Mouse (Mus musculus) right cerebral cortex, postnatal 36 days (tissue): ENCODE results near the gene Sycp2l.
"Not testable (repeated sequence)": the region's sequence is repeated elsewhere in the genome, so short reads cannot be mapped to it uniquely, and the experiment has no call there.

ENCODE experiments used
- DNase-seq, 2 experiments: peaks; one replicate each; pipeline ENCODE4 v3.0.0; 2022; ENCODE audit warnings: low spot score in 2 of 2, mixed read lengths in 1 of 2

The Sycp2l gene

DNA sequence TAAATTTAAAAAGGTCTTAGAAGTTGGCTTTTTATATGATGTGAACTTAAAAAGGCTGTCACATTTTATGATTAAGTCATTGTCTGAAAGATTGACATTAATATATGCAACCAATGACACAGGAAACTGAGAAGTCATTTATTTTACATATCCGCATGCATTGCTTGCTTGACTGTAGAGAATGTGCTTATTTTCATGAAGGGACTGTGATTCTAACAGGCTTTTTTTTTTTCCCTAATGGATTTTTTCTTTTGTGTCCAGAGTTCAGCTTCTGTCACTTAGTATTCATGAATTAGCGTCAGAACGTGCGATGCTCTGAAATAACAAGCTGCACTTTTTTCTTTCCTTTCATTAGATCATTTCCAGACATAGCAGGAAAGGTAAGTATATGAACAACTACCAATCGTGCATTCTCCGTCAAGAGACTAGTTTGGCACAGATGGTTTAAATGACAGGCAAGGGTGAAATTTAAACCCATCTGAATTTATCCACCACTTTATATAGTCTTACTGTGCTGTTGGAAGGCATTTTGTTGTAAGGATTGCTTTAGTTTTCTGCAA, 9.6 kb downstream of the Sycp2l start:
- DNase-seq: no peak

DNA sequence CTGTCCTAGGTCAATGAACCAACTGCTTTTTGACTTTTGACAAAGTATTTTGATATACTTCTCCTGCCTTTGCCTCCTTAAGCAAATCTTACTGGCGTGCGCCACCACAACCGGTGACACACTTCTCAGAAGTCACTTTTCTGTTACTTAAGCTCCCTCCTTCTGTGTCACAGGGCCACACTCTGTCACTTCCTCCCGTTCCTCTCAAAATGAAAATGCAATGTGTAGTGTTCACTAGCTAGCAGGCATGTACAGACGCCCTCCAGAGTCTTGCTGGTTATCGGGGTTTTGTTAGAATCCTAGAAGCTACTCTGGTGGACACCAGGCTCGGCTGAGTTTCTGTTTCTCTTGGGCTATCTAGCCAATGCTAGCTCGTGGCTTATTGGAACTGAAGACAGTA, 14.2 kb downstream of the Sycp2l start:
- no peak for DNase-seq

DNA sequence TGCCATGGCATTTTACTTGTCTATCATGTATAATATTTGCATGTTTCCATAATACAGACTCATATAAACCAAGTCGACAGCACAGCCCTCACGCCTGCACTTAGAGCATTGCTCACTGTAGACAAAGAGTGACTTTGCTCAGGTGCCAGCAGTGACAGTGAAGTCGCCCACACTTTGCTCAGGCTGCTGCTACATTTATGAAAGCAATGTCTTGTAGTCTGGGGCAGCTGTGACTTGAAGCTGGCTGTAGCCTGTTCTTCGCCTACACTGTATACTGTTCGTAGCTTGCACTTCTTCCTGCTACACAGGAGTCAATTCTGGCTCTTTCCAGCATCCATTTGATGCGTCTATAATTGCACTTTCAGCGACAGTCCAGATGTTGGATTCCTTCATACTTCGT, 15.0 kb downstream of the Sycp2l start:
- peak; percentile 36 to 54 for DNase-seq

DNA sequence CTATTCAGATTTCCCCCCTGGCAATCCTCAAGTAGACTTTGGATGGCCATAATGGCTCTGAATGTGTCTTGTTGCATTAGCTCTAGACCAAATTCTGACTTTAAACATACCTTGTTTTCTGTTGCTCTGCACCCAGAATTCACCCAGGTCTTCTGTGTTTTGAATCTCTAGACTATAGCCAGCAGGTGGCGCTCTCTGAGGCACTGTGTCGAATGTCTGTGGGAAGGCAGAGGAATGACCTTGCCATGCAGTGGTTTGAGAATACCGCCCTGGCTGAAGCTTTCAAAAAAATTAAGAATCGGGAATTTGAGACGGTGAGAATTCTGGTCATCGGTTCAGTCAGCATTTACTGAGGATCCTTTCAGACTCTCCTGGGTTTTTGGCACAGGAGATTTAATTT, 20.8 kb downstream of the Sycp2l start:
- no peak for DNase-seq

DNA sequence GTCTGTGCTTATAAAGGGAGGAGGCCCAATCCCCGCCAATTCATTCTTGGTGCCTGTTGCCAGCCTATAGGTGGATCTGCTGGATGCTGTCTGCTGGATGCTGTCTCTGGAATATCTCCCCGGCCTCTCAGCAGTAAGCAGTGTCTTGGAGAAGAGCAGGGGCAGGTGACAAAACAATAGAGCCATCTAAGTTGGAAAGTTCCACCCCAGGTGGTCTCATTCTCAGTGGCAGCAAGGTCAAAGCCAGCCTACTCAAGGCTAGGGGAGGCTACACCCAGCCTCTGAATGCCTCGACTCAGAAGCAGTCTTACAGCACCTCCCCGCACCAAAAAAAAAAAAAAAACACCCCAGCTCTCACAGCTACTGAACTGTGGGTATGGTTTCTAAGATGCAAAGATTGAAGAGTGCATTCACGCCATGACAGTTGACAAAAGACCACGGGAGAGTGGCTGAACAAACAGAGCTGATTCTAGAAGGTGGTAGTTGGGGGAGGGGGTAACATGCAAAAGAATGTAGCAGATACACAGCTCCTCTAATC, 31.4 kb downstream of the Sycp2l start:
- DNase-seq: no peak

DNA sequence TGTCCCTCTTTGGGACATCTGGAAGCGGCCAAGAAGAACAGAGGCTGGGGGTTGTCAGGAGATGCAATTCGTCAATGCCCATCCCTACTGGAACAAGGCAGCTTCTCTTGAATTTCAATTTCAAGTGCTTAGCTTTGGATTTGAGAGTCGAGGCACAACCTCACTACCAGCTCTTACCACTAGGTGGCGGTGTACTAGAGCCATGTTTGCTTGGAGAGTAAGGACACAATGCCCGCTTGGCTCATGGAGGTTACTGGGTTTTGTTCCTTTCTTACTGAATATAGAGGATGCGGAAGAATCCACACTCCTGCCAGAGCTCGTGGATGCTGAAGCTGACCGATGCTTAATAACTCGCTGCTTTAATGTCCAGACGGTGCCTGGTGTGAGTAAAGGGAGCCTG, 32.2 kb downstream of the Sycp2l start:
- peak; percentile 20 to 44 for DNase-seq

DNA sequence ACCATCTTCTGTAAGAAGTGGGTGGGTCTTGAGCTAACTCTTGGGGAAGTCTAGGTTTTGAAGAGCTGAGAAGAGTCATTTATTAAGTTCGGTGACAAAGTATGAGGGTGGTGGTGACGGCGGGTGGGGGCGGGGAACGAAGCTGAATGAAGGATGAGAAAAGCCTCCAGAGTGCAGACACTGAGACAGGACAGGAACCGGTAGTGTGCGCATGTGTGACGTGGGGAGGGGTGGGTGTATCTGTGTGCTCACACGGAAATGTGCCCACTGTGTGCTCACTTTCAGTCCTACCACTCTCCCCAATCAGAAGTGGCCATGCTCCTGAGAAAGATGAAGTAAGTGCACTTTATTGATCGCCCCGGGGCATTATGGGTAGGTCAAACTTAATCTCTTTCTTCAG, 39.0 kb downstream of the Sycp2l start:
- no peak for DNase-seq

DNA sequence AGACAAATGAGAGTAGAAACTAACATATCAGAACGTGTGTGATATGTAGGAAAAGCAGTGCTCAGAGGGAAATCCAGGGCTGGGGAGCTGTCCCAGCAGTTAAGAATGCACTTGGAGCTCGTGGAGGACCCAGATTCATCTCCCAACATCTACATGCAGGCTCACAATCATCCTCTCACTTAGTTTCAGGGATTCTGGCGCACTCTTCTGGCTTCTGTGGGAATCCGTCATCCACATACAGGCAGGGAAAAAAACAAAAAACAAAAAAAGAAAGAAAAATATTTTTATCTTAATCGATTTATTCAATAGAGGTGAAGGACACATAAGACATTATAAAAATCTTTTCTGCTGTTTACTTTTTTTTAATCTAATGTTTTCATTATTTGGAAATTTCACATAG, 44.3 kb downstream of the Sycp2l start:
- DNase-seq: no peak

DNA sequence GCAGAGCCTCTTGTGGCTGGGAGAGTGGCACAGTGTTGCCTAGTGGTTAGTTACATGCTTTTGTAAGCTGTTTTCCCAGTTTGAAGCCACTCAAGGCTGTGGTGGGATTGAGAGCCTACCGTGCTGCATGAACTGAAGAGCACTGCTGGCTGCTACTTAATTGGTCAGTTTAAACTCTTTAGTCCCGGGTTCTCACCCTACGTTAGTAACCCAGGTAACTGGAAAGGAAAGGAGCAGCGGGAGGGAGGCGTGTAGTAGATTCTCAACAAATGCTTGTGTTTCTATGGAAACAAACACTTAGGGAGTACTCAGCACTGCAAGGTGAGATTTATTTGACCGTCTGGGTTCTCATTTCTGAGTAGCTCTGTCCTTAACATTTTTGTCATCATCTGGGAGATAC, 73.8 kb downstream of the Sycp2l start:
- DNase-seq: no peak

DNA sequence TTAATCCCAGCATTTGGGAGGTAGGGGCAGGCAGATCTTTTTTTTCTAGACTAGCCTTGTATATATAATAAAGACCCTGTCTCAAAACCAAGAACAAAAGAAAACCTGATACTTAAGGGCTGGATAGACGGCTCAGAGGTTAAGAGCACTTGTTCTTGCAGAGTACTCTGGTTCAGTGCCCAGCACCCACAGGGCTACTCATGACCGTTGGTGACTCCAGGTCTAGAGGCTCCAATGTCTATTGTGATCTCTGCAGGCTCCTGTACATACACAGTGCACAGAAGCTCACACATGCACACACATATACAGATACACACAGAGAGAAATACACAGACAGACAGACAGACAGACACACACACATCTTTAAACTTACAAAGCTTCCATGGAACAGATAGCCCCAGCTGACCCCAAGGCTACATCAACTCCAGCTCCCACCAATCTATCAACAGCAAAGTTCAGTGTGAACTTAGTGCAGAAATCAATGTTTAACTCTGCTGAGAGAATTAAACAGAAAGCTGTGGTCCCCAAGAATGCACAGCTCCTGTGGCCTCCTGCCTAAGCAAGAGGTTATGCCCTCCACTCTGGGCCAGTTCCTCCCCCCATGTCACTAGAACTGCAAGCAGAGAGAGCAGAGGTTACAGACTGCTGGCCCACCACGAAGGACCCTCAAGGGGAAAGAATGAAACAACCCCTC, 81.7 kb downstream of the Sycp2l start:
- no peak for DNase-seq

DNA sequence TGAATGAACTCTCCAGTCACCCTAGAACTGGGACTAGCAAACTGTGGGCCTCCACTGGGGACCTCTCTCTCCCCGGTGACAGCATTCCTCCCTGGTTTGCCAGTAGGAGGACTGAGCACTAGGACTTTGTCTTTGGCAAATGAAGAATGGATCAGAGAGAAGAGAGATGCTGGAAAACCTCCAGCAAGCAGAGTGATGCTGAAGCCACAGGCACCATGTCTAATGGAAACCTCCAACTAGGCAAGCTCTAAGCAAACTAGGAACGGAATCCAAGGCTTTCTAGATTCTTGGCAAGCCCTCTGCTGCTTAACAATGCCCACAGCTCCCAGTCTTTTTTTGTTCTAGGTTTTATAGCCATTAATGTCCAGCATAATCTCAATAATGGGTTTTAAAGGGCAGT, 86.8 kb downstream of the Sycp2l start:
- DNase-seq: no peak

DNA sequence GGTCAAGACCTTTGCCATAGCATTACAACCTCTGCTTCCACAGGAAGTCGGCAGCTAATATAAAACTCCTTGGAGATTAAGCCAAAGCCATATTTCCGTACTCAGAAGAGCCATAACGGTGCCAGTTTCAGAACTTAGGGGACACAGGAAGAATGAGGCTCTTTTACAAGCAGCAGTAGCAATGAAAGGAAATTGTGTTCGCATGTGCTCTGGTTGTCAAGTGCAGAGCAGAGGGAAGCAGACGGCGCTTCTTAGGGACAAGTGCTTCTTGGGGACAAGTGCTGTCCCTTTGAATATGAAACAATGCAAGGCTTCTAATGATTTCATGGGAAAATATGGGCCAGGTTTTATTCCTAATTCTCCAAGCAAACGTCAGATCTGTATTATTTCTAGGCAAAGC, 89.2 kb downstream of the Sycp2l start:
- peak in 1 of 2 experiments; percentile 14 for DNase-seq

DNA sequence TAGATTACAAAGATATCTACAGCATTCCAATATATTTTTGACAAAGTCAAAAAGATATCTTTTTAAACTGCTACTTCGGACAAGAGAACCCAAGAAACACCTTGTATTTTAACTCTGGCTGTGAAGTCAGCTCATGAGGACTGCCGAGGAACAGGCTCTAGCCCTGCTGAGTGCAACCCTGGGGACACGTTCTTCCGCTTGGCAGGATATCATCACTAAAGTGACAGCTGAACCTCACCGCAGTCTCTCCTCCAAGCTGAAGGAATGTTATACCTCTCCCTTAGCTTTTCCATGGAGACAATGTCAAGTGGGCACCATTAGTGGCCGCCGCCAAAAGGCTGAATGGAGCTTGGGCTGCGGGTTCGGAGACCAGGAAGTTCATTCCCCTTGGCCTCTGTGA, 89.6 kb downstream of the Sycp2l start:
- no peak for DNase-seq

DNA sequence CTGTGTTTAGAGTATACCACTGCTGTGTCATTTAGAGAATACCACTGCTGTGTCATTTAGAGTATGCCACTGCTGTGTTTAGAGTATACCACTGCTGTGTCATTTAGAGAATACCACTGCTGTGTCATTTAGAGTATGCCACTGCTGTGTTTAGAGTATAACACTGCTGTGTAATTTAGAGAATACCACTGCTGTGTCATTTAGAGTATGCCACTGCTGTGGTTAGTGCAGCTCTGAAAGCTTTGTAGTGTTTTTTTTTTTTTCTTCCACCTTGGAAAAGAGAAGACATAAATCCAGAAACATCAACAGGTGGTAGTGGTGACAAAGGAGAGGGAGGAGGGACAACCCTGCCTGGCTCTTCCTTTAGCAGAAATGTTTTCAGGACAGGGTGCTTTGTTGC, 91.5 kb downstream of the Sycp2l start:
- DNase-seq: not testable (repeated sequence)

DNA sequence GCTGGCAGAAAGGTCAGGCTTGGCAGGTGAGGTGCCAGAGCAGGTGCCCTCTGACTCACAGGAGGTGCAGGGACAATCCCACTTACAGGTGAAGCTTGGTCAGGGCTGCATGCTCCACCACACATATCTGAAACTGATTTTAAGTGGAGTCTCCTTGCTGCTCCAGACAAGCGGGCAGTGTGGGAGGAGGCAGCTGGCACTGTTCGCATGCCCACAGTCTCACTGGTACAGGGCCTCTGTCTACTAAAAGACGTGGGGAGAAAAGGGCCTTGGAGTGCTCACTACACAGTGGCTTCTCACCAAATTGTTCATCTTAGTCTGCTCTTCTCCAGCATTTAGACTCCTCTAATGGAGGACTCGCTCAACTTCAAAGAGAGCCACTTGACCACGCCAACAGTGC, 92.1 kb downstream of the Sycp2l start:
- peak; percentile 14 to 38 for DNase-seq

DNA sequence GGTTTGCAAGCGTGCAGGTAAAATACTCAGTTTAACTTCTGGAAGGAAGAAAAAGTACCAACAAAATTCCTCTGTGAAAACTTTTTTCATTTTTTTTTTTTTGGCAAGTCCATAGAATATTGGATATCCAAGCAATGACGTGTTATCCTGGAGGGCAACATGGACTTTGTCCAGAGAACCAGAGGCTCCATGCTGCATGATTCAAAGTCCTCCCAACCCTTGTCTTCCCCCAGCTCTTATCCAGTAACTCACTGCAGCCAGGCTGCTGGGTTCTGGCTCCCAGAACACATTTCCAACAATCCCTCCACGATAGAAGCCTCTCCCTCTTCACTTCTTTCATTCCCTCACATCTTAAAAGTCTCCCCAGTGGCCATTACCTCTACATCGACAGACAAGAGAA, 97.2 kb downstream of the Sycp2l start:
- DNase-seq: no peak

DNA sequence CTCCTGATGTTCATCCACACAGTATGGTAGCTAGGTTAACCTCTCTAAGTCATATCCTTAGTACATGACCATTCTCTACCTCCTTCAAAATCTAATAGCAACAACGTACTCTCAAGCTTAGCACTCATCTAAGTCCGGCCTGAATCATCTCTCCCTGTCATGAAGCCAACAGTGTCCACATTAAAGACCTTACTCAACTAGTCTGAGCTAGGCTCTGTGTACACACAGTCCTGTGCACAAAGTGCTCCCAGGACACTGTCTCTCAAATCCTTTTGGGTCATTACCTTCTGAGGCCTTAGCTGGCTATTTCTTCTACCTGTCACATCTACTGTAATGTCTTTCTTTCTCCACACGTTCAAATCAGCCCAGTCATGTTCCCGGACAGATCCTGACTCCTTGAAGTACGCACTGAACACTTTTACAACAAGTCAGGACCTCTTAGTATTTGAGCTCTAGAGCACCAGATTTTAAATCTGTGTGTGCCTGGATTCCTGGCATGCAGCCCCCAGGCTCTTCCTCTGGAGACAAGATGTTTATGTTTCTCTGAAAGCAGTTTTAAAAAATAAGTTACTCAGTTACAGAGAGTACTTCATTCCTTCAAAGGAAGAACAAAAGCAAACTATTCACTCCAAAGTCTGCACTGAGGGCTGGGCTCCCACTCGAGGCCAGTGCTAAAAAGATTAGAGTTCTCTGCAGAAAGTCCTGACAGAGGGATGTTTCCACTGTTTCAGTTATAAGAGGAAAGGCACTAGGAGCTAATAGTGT, 98.6 kb downstream of the Sycp2l start:
- DNase-seq: no peak

DNA sequence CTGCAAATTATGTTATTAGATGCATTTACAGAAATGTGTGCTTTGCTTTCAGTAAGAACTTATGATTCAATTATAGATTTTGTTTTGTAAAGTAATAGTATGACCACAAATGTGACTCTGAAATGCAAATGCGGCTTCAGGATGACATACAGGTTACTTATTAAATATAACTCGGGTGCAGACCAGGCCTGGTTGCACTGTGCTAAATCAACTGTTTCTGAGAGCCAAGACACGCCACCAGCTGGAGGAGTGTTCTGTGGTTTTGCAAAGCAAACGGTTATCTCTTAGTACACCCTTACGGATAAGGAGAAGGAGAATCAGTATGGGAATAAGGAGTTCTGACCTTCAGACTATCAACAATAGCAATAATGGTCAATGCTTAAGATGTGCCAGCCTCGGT, 101.6 kb downstream of the Sycp2l start:
- DNase-seq: no peak

DNA sequence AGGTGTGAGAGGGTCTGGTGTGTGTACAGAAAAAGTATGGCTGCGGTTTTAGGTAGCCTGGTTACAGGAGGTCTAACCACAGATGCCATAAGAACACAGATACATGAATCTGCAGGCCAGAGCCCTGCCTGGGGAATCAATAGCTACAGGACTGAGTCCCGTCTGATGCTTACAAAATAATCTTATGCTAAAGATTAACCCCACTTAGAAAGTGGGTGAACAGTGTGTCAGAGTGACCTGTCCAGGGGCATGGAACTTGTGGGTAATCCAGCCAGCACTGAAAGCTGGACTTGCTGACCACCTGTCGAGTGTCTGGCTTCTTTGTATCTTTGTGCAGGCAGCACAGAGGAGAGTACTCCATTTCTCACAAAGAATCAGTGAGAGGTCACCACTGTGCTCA, 102.1 kb downstream of the Sycp2l start:
- no peak for DNase-seq

DNA sequence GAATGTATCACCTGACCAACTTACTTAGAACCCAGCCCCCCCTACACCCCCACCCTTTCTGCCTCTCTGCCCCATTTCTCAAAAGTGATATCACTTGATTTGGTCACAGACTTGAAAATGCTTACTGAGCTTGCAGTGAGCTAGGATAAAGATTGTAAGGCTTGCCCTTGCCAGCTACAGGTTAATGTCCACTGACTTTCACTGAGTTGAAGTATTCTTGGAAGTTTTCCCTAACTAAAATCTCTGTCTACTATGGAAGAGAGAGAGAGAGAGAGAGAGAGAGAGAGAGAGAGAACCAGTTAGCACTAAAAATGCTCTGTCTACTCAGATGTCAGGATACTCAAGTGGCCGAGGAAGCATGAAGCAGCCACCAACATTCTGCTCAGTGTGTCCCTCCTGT, 104.9 kb downstream of the Sycp2l start:
- no peak for DNase-seq

DNA sequence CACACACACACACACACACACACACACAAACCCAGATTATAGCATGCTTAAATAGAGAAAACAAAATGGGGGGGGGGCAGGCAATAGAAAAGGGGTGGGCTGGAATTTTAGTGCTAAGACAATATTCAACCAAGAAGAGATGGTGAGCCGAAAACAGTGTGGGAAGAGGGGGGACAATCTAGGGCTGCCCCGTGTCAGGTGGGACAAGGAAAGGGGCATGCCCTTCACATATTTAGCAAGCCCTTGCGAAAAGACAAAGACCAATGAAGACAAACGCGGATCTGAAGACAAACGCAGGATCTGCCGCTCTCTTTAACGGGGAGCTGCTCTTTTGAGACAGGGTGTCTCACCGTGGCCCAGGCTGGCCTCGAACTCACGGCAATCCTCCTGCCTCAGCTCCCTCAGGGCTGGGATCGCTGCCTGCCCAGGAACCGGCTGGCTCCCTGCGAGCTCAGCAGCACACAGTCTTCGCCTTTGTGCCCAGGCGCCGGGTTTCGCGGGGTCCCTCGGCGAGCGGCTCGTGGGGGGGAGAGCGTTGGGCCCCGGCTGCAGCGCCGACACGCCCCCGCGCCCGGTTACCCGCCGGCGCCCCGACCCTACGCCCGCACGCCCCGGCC, 105.7 kb downstream of the Sycp2l start:
- no peak for DNase-seq

DNA sequence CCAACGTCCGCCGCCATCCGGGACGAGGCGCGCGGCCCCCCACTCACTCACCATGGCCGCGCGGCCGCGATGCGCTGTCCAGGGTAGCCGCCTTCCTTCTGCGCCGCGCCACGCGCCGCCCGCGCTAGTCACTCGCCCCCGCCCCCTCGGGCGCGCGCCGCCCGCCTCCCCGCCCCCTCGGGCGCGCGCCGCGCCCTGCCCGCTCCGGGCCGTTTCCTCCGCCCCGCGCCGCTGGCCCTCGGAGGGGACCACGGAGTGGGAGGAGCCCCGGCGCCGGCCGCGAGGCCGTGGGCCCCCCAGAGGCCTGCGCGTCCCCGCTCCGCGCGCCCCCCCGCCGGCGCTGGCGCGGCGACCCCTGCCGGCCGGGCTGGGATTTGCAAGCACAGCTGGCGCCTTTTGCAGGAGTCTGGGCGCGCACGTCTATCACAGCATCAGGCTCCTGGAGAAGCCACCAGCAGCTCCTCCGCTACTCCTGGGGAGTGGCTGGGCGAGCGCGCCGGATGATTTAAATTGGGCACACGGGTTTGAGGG, 106.3 kb downstream of the Sycp2l start, which contains the start of gene Elovl2:
Elovl2 (minus strand) TSS at position 102 of the 531 bp plus-strand sequence.
- DNase-seq: peak; percentile 28 to 29
